Mouse (Mus musculus): ENCODE measurements around the gene Trpm5.

GRCm38 (mm10) chr7:143067469-143067868, 27.0 kb downstream of the Trpm5 start:
- TF ChIP-seq POLR2A (IDR thresholded peaks at IDR 0.05; ENCODE audit: low read depth, low read length) (no peak), CTCF (IDR thresholded peaks at IDR 0.05; ENCODE audit: extremely low read depth, insufficient read length, insufficient replicate concordance, low read depth, low read length) (no peak)

All from small intestine, adult 2 months (tissue).